Mouse (Mus musculus) liver, adult 2 months (tissue): Measurements from ENCODE around the gene Abca3. TPM values are rescaled to one million over a fixed set of nuclear protein-coding genes. Genes with fewer than 3 reads are reported as not detected.

Source experiments
- DNase-seq: peaks from one replicate; pipeline ENCODE4 v3.0.0-alpha.2; 2011; ENCODE audit warnings: low read depth, low spot score; ENCODE audit errors: extremely low read depth
- H3K27ac ChIP-seq: fragments of 200-500 bp; replicated peaks from 2 replicates; pipeline ENCODE4 v1.5.1; 2012; ENCODE audit warnings: low read depth, mild to moderate bottlenecking, control low read depth, inconsistent platforms, low read length; ENCODE audit not compliant: insufficient read depth
- H3K27me3 ChIP-seq: fragments of 200-500 bp; 2 replicates; pipeline ENCODE4 v1.6.1; 2012; ENCODE audit warnings: mild to moderate bottlenecking, moderate library complexity, low read length, inconsistent platforms; ENCODE audit not compliant: control insufficient read depth, insufficient read depth
- H3K36me3 ChIP-seq: fragments of 200-500 bp; 2 replicates; pipeline ENCODE4 v1.6.1; 2012; ENCODE audit warnings: low read length, inconsistent platforms; ENCODE audit not compliant: control insufficient read depth, insufficient read depth
- H3K4me1 ChIP-seq: fragments of 200-500 bp; 2 replicates; pipeline ENCODE4 v1.6.1; 2011; ENCODE audit warnings: low read length; ENCODE audit not compliant: control insufficient read depth, insufficient read depth
- H3K4me3 ChIP-seq: fragments of 200-500 bp; 2 replicates; pipeline ENCODE4 v1.5.1; 2011; ENCODE audit warnings: low read depth, mild to moderate bottlenecking, control low read depth, low read length, moderate library complexity; ENCODE audit not compliant: insufficient read depth
- H3K79me2 ChIP-seq: fragments of 200-500 bp; 2 replicates; pipeline ENCODE4 v1.6.1; 2012; ENCODE audit warnings: inconsistent platforms, mild to moderate bottlenecking, low read length, moderate library complexity; ENCODE audit not compliant: control insufficient read depth, insufficient read depth
- H3K9ac ChIP-seq: fragments of 200-500 bp; 2 replicates; pipeline ENCODE4 v1.6.1; 2012; ENCODE audit warnings: low read depth, mild to moderate bottlenecking, control low read depth, inconsistent platforms, low read length
- CTCF ChIP-seq: fragments of 200-500 bp; IDR thresholded peaks from 2 replicates; pipeline ENCODE4 v1.5.1; 2011; ENCODE audit warnings: low read depth, low read length, control low read depth
- POLR2A ChIP-seq: fragments of 200-500 bp; IDR thresholded peaks from 2 replicates; pipeline ENCODE4 v1.6.1; 2011; ENCODE audit warnings: low read length, control low read depth; ENCODE audit not compliant: insufficient read depth; ENCODE audit errors: extremely low read depth
- WGBS: fragments of 180-500 bp; shearing (Covaris S2); methylation state at CpG from one replicate; pipeline ENCODE4 v1.1.7; 2018; 5-methylcytosine and 5-hydroxymethylcytosine counted together
- polyA plus RNA-seq: library from polyadenylated mRNA; depleted of rRNA; stranded (reverse); fragments of >200 nt; gene quantifications from 2 replicates; pipeline ENCODE4 v1.2.3, GENCODE M21; 2012
- total RNA-seq: library from RNA; depleted of rRNA; stranded (reverse); fragments of >200 nt; gene quantifications from 2 replicates; pipeline ENCODE4 v1.2.3, GENCODE M21; 2014

Abca3 gene
- total and polyA plus RNA-seq, 2 experiments = 36.0 to 70.0 TPM

DNA sequence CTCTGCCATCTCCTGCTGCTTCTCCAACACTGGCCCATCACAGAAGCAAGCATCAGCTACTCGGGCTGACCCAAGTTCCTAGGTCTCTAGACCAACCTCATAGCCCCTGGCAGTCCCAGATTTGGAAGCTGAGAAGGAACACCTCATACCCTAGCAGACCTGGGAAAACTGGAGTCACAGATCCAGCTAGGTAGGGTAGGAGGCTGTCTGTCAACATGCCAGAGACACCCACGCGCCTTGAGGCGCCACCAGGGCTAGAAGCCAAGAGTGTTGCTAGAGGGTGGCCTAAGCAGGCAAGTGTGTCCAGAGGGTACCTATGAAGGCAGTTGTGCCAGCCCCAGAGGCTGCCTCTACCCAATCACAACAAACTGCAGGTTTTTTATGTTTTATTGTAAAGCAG, 91.7 kb downstream of the Abca3 start:
- no peak overlapping the region for H3K27ac ChIP-seq

DNA sequence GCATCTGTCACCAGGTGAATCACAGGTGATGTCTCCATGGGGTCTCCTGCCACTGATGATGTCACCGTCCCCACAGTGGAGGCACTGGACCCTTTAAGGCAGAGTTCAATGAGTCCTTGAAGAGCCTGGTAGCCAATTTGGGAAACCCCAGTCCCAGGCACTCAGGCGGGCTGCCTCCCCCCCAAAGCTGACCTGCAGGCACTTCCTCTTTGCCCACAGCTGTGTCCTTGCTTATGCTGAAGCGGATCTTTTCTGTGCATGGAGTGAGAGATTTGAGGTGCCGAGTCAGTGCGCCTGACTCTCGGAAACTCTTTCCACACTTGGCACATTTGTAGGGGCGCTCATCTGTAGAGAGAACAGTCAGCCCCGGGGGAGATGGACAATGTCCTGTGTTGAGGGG, 94.8 kb downstream of the Abca3 start:
- no peak for DNase-seq
- TF ChIP-seq POLR2A (no peak), CTCF (no peak)
- H3K27me3 ChIP-seq = no peaks in the 10 kb centered on the region
- H3K4me3 ChIP-seq = no peak overlapping the region
- no peak overlapping the region for H3K27ac ChIP-seq
- H3K9ac ChIP-seq = no peak overlapping the region
- H3K79me2 ChIP-seq = no peaks in the 10 kb centered on the region; the same call in 1 of the 2 replicates
- 95% methylated on average over 8 of the region's 8 CpGs for WGBS
- no peaks in the 10 kb centered on the region for H3K4me1 ChIP-seq
- peaks cover 9% of the 10 kb centered on the region; the same call in 1 of the 2 replicates for H3K36me3 ChIP-seq

More for the DNA sequence above, 91.7 kb downstream of the Abca3 start:
- H3K79me2 ChIP-seq = no peaks in the 10 kb centered on the region
- no peaks in the 10 kb centered on the region for H3K4me1 ChIP-seq
- H3K4me3 ChIP-seq = no peak overlapping the region
- DNase-seq = no peak
- TF ChIP-seq POLR2A (no peak), CTCF (no peak)
- H3K27me3 ChIP-seq = no peaks in the 10 kb centered on the region
- no peak overlapping the region for H3K9ac ChIP-seq
- WGBS = 69% methylated on average over 4 of the region's 4 CpGs
- peaks cover 21% of the 10 kb centered on the region; the same call in 1 of the 2 replicates for H3K36me3 ChIP-seq

GRCm38 (mm10) chr17:24449507-24449906, 97.8 kb downstream of the Abca3 start:
- no peaks in the 10 kb centered on the region; the same call in 1 of the 2 replicates for H3K79me2 ChIP-seq
- no peaks in the 10 kb centered on the region; the same call in 1 of the 2 replicates for H3K4me1 ChIP-seq
- no peak for DNase-seq
- H3K36me3 ChIP-seq = peaks cover 9% of the 10 kb centered on the region; the same call in 1 of the 2 replicates
- no peak for TF ChIP-seq CTCF
- no peak for TF ChIP-seq POLR2A
- WGBS = 93% methylated on average over 6 of the region's 6 CpGs
- H3K9ac ChIP-seq = no peak overlapping the region
- no peak overlapping the region for H3K4me3 ChIP-seq
- no peaks in the 10 kb centered on the region for H3K27me3 ChIP-seq
- no peak overlapping the region for H3K27ac ChIP-seq

- no peak for DNase-seq
- WGBS = 92% methylated on average over 6 of the region's 6 CpGs
- no peak overlapping the region for H3K9ac ChIP-seq
- H3K27me3 ChIP-seq = no peaks in the 10 kb centered on the region
- no peak overlapping the region for H3K27ac ChIP-seq
- peaks cover 9% of the 10 kb centered on the region; the same call in 1 of the 2 replicates for H3K36me3 ChIP-seq
- H3K79me2 ChIP-seq = no peaks in the 10 kb centered on the region; the same call in 1 of the 2 replicates
- H3K4me3 ChIP-seq = no peak overlapping the region
- H3K4me1 ChIP-seq = peaks cover 4% of the 10 kb centered on the region
- TF ChIP-seq CTCF (no peak), POLR2A (no peak)
Measured at GRCm38 (mm10) chr17:24451220-24451619, 99.5 kb downstream of the Abca3 start.

GRCm38 (mm10) chr17:24453372-24453771, 101.6 kb downstream of the Abca3 start:
- Histone ChIP-seq H3K4me3 (no peak overlapping the region), H3K4me1 (peaks cover 4% of the 10 kb centered on the region), H3K27ac (no peak overlapping the region), H3K9ac (no peak overlapping the region), H3K79me2 (no peaks in the 10 kb centered on the region; the same call in 1 of the 2 replicates), H3K36me3 (peaks cover 4% of the 10 kb centered on the region; the same call in 1 of the 2 replicates), H3K27me3 (no peaks in the 10 kb centered on the region)
- WGBS = 52% methylated on average over 2 of the region's 2 CpGs
- TF ChIP-seq POLR2A (no peak), CTCF (no peak)
- DNase-seq = no peak

GRCm38 (mm10) chr17:24454218-24454755, 102.5 kb downstream of the Abca3 start:
- peaks cover 4% of the 10 kb centered on the region for H3K4me1 ChIP-seq
- H3K9ac ChIP-seq = peak overlapping the region; percentile 23; the same call in 1 of the 2 replicates
- whole genome bisulfite sequencing = 3% methylated on average over 14 of the region's 14 CpGs
- DNase-seq = no peak
- H3K27me3 ChIP-seq = no peaks in the 10 kb centered on the region
- TF ChIP-seq CTCF (no peak), POLR2A (no peak)
- H3K79me2 ChIP-seq = no peaks in the 10 kb centered on the region; the same call in 1 of the 2 replicates
- peak overlapping the region; percentile 63 for H3K4me3 ChIP-seq
- no peak overlapping the region; the same call in 1 of the 2 replicates for H3K27ac ChIP-seq
- peaks cover 2% of the 10 kb centered on the region; the same call in 1 of the 2 replicates for H3K36me3 ChIP-seq
